Mouse (Mus musculus) spleen, adult 10 weeks (tissue): ENCODE data around the gene Adssl1. TPM values are rescaled to one million over a fixed set of nuclear protein-coding genes. Genes with fewer than 3 reads are reported as not detected.

Experiments used
- polyA plus RNA-seq: library from polyadenylated mRNA; stranded (reverse); fragments of 350-450 nt; fragmentation: Illumina TruSeq; extraction: RNeasy Lipid Tissue Mini Kit (QIAGEN cat#74804); gene quantifications from one replicate; pipeline ENCODE4 v1.2.3, GENCODE M21; 2015; ENCODE audit warnings: low replicate concordance; ENCODE audit not compliant: insufficient read depth

Gene Adssl1
- 7.2 TPM for polyA plus RNA-seq

GRCm38 (mm10) chr12:112619686-112620353 is at the start of gene Adssl1:
Adssl1 (plus strand) TSS chr12:112620045.

DNA sequence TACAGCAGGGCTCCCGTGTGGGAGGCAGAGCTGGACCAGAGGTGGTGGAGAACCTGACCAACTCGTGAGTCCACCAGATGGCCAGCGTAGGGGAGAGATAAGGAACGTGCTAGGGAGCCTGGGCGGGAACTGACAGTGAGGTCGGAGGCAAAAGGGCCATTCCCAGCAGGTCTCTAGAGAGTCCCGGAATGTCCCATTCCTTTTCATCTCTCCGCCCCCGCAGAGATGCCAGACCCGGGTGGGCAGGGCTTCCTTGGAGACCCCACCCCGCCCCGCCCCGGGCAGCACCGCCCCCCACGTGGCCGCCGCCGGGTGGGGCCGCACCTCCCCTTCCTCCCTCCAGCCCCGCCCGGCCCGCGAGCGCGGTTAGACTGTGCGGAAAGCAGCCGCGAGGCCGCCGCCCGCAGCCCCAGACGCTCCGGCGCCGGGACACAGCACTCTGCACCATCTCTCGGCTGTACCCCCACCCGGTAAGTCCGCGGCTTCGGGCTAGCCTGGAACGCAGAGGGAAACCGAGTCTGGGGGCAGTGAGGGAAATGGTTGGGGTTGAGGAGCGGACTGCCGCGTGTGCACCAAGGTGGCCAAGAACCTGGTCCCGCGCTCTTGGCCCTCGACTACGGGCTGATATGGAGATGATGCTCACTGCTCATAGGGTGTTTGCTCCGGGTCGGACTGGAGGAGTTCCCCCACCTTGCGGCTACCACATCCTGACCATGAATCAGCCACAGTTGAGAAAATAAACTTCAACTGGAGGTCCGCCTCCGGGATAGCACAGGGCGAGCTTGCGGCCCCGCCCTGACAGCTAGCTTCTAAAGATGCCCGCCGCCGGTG is 31.2 kb upstream of the Adssl1 start, which contains the start of gene Inf2:
Gene Inf2, plus strand, starts transcription at position 359 of the 831 bp plus-strand sequence.

GRCm38 (mm10) chr12:112644180-112644854 is 24.5 kb downstream of the Adssl1 start, which contains the start of gene Siva1:
Siva1 (plus strand) TSS chr12:112644679.

GRCm38 (mm10) chr12:112674132-112675011 is 54.5 kb downstream of the Adssl1 start, which contains the start of gene Akt1:
Akt1 (minus strand) TSS chr12:112674884.

DNA sequence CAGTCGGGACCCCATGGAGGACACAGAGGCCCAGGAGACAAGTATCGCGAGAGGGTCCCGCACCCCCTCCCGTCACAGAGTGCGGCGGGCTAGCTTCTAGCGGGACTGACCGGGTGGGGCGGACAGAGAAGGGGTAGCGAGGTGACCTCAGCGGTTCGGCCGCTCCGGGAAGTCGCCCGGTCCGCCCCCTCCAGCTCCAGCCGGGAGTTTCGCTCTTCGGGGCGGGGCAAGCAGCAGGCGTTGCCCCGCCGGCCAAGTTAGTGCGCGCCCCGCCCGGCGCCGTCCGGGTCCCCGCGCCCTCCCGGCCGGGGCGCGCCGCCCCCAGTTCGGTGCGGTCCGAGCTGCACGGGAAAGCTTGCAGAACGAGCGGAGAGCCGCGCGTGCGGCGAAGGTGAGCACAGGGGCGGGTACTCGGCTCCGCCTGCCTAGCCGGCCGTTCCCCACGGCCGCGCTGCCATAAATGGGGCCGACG is 58.7 kb downstream of the Adssl1 start, which contains the start of gene Zbtb42:
Gene Zbtb42, plus strand, starts transcription at position 274 of the 472 bp plus-strand sequence.

Other genes starting within 250 kb of the Adssl1 start
- gene A530016L24Rik, start 130.6 kb upstream of the Adssl1 start, polyA plus RNA-seq = not detected
- not detected for gene Tmem179, start 103.3 kb upstream of the Adssl1 start, polyA plus RNA-seq
- 12.3 TPM for gene Inf2, start 31.3 kb upstream of the Adssl1 start, polyA plus RNA-seq
- 12.7 TPM for gene Siva1, start 24.6 kb downstream of the Adssl1 start, polyA plus RNA-seq
- gene Akt1, start 54.8 kb downstream of the Adssl1 start, polyA plus RNA-seq = 39.7 TPM
- gene Zbtb42, start 58.8 kb downstream of the Adssl1 start, polyA plus RNA-seq = 1.7 TPM
- gene Cep170b, start 100.4 kb downstream of the Adssl1 start, polyA plus RNA-seq = 4.6 TPM
- 283 TPM for gene Pld4, start 140.6 kb downstream of the Adssl1 start, polyA plus RNA-seq
- 0.35 TPM for gene Ahnak2, start 182.6 kb downstream of the Adssl1 start, polyA plus RNA-seq
- gene Clba1, start 188.9 kb downstream of the Adssl1 start, polyA plus RNA-seq = 0.54 TPM
- 32.7 TPM for gene Cdca4, start 209.4 kb downstream of the Adssl1 start, polyA plus RNA-seq
- gene Gpr132, start 248.2 kb downstream of the Adssl1 start, polyA plus RNA-seq = 61.1 TPM